Mouse (Mus musculus) lung, adult 10 weeks (tissue): Measurements from ENCODE around the gene Olfr129. TPM values are rescaled to one million over a fixed set of nuclear protein-coding genes. Genes with fewer than 3 reads are reported as not detected.

Source experiments
- polyA plus RNA-seq: library from polyadenylated mRNA; stranded (reverse); fragments of 350-450 nt; fragmentation: Illumina TruSeq; extraction: RNeasy Lipid Tissue Mini Kit (QIAGEN cat#74804); gene quantifications from one replicate; pipeline ENCODE4 v1.2.3, GENCODE M21; 2014; ENCODE audit warnings: low read depth, low replicate concordance; ENCODE audit not compliant: insufficient read depth

The Olfr129 gene
- not detected for polyA plus RNA-seq

DNA sequence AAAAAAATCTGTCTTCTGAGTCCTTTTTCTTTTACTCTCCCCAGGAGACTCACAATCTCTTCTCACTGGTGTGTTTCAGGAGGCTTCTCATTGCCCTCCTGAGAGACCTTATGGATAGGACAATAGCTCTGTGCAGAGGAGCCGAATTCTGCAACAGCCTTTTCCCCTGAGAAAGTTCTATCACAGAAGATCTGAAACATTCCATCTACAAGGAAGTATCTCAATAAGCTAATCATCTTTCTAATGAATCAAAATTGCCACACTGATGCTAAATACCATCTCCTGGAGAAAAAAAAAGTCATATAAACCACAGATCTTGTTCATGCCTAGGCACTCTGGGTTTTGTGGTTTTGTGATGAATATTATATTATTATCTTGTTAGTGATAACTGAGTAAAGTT, at the start of gene Olfr129:
Olfr129 (minus strand) TSS at position 101 of the 400 bp plus-strand sequence.

DNA sequence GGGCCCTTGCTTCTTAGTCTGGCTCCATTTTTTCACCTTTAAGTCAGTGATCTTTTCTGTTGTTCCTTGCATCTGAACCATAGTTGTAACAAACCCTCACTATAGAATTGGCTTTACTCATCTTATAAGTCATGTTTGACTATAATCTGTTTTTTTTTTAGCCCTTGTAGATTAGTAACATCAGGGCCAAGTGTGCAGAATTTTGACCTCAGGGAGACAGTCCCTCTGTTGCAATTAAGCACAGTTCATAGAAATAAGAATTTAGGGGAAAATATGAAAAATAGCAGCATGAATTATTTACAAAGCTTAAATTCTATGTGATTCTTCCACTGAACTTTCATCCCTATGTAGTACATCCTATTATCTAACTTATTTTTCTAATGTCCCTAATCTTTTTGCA, 28.7 kb upstream of the Olfr129 start, which contains the start of gene Olfr131:
Olfr131 (minus strand) TSS at position 101 of the 400 bp plus-strand sequence.

DNA sequence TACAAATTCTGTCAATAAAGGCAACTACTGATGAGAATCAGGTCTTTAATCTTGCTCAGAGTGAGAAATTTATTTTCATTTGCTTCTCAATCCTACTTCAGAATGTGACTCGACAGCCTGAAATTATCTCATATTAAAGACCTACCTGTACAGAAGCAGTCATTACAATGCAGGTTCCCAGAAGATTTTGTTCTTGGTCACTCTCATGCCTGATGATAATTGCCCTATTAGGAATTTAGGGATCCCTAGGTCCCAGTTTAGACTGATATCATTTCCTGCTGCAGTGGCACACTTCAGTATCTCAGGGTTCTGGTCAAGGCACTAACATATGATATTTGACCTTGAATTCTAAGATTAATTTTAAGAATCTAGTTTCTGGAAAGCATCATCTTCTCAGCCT, 3.7 kb upstream of the Olfr129 start, which contains the start of gene Olfr130:
Olfr130 (plus strand) TSS at position 301 of the 400 bp plus-strand sequence.

Other genes with a start within 250 kb of the Olfr129 start
- gene Olfr125, start 227.1 kb downstream of the Olfr129 start, polyA plus RNA-seq, result not detected
- not detected for gene Olfr126, start 212.6 kb downstream of the Olfr129 start, polyA plus RNA-seq
- gene Olfr127, start 159.6 kb downstream of the Olfr129 start, polyA plus RNA-seq, result not detected
- not detected for gene Olfr128, start 139.5 kb downstream of the Olfr129 start, polyA plus RNA-seq
- gene Olfr761, start 107.0 kb downstream of the Olfr129 start, polyA plus RNA-seq, result not detected
- gene Olfr130, start 3.8 kb upstream of the Olfr129 start, polyA plus RNA-seq, result not detected
- gene Olfr131, start 28.6 kb upstream of the Olfr129 start, polyA plus RNA-seq, result not detected
- not detected for gene Olfr132, start 74.4 kb upstream of the Olfr129 start, polyA plus RNA-seq
- gene Olfr133, start 85.2 kb upstream of the Olfr129 start, polyA plus RNA-seq, result not detected
- gene Olfr134, start 111.3 kb upstream of the Olfr129 start, polyA plus RNA-seq, result not detected
- gene Olfr135, start 144.3 kb upstream of the Olfr129 start, polyA plus RNA-seq, result not detected
- gene Olfr138, start 201.0 kb upstream of the Olfr129 start, polyA plus RNA-seq, result not detected
- gene Olfr137, start 247.5 kb upstream of the Olfr129 start, polyA plus RNA-seq, result not detected